Mouse (Mus musculus) cerebral cortex, adult 2 months (tissue): ENCODE results near the gene Rnase12.

Experiments
- WGBS: fragments of 180-500 bp; shearing (Covaris S2); methylation state at CpG from one replicate; pipeline ENCODE4 v1.1.7; 2018; 5-methylcytosine and 5-hydroxymethylcytosine counted together

The Rnase12 gene

GRCm38 (mm10) chr14:51083805-51084204 is 26.3 kb upstream of the Rnase12 start:
- WGBS, result 19% methylated on average over 7 of the region's 7 CpGs

DNA sequence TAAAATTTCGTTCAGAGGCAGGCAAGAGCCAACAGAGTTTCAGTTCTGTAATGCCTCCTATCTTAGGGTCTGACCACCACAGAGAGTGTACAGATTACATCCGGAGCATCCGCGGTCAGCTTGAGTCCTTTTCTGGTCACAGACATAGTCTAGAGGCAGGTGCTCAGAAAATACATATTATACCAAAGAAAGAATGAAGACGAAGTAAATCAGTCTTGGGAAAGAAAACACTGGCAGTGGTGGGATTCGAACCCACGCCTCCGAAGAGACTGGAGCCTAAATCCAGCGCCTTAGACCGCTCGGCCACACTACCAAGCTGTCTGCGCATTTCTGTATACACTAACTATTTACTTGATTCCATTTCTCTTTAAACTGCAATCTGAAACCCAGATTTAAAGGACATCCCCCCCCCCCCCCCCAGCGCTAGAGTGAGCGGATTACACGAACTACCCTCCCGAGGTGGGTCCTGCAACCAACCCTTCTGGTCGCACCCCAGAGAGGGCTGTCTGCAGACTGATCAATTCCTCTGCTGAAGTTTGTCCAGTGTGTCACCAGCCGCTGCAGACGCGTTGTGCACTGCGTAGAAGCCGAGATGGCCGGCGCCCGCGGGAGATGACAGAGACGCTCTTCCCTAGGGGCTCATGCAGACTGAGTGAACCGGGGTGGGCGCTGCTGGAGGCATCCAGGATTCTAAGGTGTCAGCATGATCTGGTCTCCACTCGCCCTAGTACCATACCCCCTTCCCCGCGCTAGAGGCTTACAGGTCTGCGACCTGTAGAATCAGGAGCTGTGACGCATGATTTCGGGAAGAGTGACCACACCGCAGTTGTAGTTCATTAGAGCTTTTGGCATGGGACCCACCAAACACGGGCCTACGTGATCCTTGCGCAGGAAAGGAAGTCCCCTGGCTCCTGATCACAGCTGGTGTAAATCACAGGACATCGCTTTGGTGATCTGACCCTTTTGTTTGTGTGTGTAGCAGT is 25.4 kb upstream of the Rnase12 start:
- 3% methylated on average over 40 of the region's 40 CpGs for WGBS

- WGBS, result 96% methylated on average over 2 of the region's 2 CpGs
Observed at GRCm38 (mm10) chr14:51081035-51081434, 23.6 kb upstream of the Rnase12 start.

- 92% methylated on average over 1 of the region's 1 CpGs for WGBS
Observed at GRCm38 (mm10) chr14:51079180-51079579, 21.7 kb upstream of the Rnase12 start.

DNA sequence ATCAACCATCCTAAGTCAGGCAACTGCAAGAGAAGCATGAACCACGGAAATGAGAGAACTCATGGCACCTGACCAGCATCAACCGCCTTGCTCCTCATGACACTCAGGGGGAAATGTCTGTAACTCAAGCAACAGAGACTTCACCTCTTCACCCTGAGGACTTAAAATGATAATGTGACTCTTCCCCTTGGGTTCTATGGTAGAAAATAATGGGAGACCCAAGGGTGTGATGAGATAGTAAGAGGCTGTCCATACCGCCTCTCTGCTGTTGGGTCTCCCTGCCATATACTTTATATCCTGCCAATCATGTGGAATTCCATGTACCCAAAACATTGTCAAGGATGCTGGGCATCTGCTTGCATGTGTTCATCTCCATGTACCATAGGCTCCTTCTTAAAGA is 16.9 kb upstream of the Rnase12 start, which contains the start of gene Olfr750:
TSS of gene Olfr750 (minus strand) at position 101 of the 400 bp plus-strand sequence.
- WGBS, result 94% methylated on average over 3 of the region's 3 CpGs

GRCm38 (mm10) chr14:51069617-51070016 is 12.2 kb upstream of the Rnase12 start:
- 85% methylated on average over 2 of the region's 2 CpGs for WGBS

- 89% methylated on average over 5 of the region's 5 CpGs for WGBS
Observed at GRCm38 (mm10) chr14:51068956-51069355, 11.5 kb upstream of the Rnase12 start.

DNA sequence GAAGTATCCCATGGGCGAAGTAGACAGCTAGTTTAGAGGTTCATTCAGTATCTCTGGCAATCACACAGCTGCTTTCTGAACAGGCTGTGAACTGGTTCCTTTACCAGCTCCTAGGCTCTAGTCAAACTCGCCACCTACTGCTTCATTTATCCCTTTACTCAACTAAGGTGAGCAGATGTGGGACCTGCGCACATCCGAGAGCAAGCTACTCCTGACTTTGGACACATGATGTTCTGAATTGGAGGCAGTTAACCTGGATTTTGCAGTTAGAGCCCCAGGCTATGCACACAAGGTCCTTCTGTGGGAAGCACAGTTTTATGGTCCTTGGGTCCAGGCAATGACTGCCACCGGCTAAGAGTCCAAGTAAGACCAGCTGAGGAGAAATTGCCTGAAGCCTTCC is 3.3 kb upstream of the Rnase12 start:
- 95% methylated on average over 5 of the region's 5 CpGs for WGBS

- WGBS, result 72% methylated on average over 13 of the region's 13 CpGs
Observed at GRCm38 (mm10) chr14:51054243-51055237, 2.9 kb downstream of the Rnase12 start.

- 62% methylated on average over 5 of the region's 5 CpGs for WGBS
Observed at GRCm38 (mm10) chr14:51053176-51053575, 4.3 kb downstream of the Rnase12 start.

GRCm38 (mm10) chr14:51051941-51052340 is 5.5 kb downstream of the Rnase12 start:
- WGBS, result 51% methylated on average over 5 of the region's 5 CpGs

DNA sequence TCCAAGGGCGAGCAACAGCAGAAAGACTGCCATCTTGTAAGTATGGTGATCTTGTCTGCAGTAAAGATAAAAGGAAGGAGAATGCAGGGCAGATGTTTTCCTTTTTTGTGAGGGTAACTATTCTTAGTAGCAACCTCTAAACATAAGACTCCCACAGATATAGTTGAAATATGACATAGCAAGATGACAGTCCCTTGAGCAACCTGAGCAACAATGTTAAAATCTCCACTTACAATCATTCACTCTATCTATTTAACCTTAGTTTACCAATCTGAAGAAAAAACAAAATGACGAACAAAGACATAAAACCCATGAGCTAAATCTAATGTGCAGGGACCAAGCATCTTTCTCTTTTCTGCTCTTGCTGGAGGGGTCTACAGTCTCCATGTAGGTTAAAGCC is 7.4 kb downstream of the Rnase12 start, which contains the start of gene Rnase11:
TSS of gene Rnase11 (minus strand) at position 101 of the 400 bp plus-strand sequence.
- WGBS, result 99% methylated on average over 2 of the region's 2 CpGs

DNA sequence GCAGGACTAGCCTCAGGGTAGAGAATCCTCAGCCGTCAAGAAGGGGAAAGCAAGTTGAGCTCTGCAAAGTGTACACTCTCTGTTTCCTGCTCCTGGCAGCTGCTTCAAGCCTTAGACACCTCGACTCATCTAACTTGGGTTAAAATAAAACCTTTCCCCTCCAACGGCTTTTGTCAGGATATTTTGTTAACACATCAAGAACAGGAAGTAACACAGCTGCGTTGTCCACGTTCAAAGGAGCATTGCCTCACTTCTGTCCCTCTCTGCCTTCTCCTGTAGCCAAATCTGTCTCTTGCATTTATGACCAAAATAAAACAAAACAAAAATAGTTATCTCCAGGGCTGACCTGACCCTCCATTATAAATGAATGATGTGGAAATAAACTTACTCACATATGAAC is 9.6 kb downstream of the Rnase12 start:
- 58% methylated on average over 5 of the region's 5 CpGs for WGBS

DNA sequence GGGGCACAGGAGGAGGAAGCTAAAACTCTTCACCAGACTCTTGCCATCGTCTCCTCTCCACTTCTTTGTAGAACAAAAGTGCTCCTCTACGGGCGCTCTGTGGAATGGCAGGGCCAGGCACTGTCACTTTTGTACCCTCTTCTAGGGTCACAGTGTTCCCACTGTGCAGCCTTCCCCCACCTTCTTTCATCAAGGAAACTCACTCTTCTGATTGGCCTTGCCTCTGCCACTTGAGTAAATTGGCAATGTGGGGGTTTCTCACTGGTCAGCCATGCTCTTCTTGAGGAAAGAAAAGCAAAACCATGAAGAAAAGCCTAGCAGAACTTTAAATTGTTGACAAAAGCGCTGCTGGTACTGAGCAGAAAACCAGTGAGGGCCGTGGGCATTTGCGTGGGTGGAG is 15.7 kb downstream of the Rnase12 start, which contains the start of gene Rnase9:
TSS of gene Rnase9 (minus strand) at position 101 of the 400 bp plus-strand sequence.
- WGBS, result 82% methylated on average over 6 of the region's 6 CpGs

GRCm38 (mm10) chr14:51036214-51036613 is 21.2 kb downstream of the Rnase12 start:
- 91% methylated on average over 4 of the region's 4 CpGs for WGBS

- 79% methylated on average over 1 of the region's 1 CpGs for WGBS
Observed at GRCm38 (mm10) chr14:51035206-51035605, 22.3 kb downstream of the Rnase12 start.

GRCm38 (mm10) chr14:51027387-51028155 is 29.9 kb downstream of the Rnase12 start:
- 63% methylated on average over 3 of the region's 3 CpGs for WGBS

- WGBS, result 39% methylated on average over 5 of the region's 5 CpGs
Observed at GRCm38 (mm10) chr14:51026391-51027133, 30.9 kb downstream of the Rnase12 start.

DNA sequence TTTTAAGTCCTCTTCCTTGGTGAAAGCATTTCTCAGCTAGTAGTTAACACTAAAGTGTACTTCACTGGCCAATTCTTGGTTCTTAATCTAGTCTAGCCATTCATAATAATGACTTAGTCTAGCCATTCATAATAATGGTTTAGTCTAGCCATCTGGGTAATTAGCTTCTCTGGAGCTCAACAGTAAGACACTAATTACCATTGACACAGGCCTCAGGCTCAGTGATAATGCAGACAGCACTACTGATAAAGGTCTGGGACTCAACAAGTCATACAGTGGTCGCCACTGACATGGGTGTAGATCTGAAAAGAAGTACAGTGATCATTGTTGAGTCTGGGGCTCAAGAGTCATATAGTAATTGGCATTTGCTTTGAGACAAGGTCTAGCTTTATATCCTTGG is 32.6 kb downstream of the Rnase12 start:
- WGBS, result 93% methylated on average over 1 of the region's 1 CpGs

- WGBS, result 87% methylated on average over 4 of the region's 4 CpGs
Observed at GRCm38 (mm10) chr14:51023457-51023856, 34.0 kb downstream of the Rnase12 start.
